ENCODE assay signal across 8 mouse cellular contexts in genomic region chr2:11500666-11501065, GRCm38 (mm10). TPM values are rescaled to one million over a fixed set of nuclear protein-coding genes. Genes with fewer than 3 reads are reported as not detected.
A peak's percentile ranks its signal among the peaks of the same experiment; 100 is the strongest.
DNase-seq lines count a peak whose midpoint lies in the region; ATAC-seq lines count a peak whose summit lies in the region.

No protein-coding gene starts in this region.

- H3K4me1 ChIP-seq in embryonic facial prominence, embryonic 11.5 days (ENCODE audit: control insufficient read depth, insufficient read depth, low read length) = peaks cover 4% of the 10 kb centered on the region
- H3K4me1 ChIP-seq in heart, embryonic 16.5 days (ENCODE audit: control insufficient read depth, insufficient read depth, low read length) = peaks cover 25% of the 10 kb centered on the region
- peaks cover 40% of the 10 kb centered on the region for H3K4me1 ChIP-seq in limb, embryonic 15.5 days
- H3K4me1 ChIP-seq in neural tube, embryonic 13.5 days (replicated peaks) = peaks cover 65% of the 10 kb centered on the region

- H3K27ac ChIP-seq in embryonic facial prominence, embryonic 11.5 days (replicated peaks; ENCODE audit: low read depth, low read length) = no peak overlapping the region
- peak overlapping the region; percentile 87 for H3K27ac ChIP-seq in heart, embryonic 16.5 days (ENCODE audit: low read length)
- peak overlapping the region; percentile 95 for H3K27ac ChIP-seq in limb, embryonic 15.5 days
- H3K27ac ChIP-seq in neural tube, embryonic 13.5 days (replicated peaks) = peak overlapping the region; percentile 95

- H3K36me3 ChIP-seq in embryonic facial prominence, embryonic 11.5 days (replicated peaks; ENCODE audit: control insufficient read depth, insufficient read depth, low read depth, low read length) = no peaks in the 10 kb centered on the region
- peaks cover 4% of the 10 kb centered on the region; the same call in 1 of the 2 replicates for H3K36me3 ChIP-seq in heart, embryonic 16.5 days (ENCODE audit: control insufficient read depth, insufficient read depth)
- peaks cover 11% of the 10 kb centered on the region; the same call in 1 of the 2 replicates for H3K36me3 ChIP-seq in limb, embryonic 15.5 days
- 0 out of 2 replicates have a peak, but pooled peaks cover 10% of the 10 kb centered on the region for H3K36me3 ChIP-seq in neural tube, embryonic 13.5 days

- no peaks in the 10 kb centered on the region for H3K9me3 ChIP-seq in embryonic facial prominence, embryonic 11.5 days (replicated peaks; ENCODE audit: control insufficient read depth, low read length)
- no peaks in the 10 kb centered on the region for H3K9me3 ChIP-seq in heart, embryonic 16.5 days (replicated peaks; ENCODE audit: control insufficient read depth, low read length)
- no peaks in the 10 kb centered on the region for H3K9me3 ChIP-seq in limb, embryonic 15.5 days
- no peaks in the 10 kb centered on the region for H3K9me3 ChIP-seq in neural tube, embryonic 13.5 days

- 5% methylated on average over 8 of the region's 8 CpGs for WGBS in embryonic facial prominence, embryonic 11.5 days
- WGBS in heart, embryonic 16.5 days = 6% methylated on average over 8 of the region's 8 CpGs
- WGBS in limb, embryonic 15.5 days = 5% methylated on average over 8 of the region's 8 CpGs
- whole genome bisulfite sequencing in neural tube, embryonic 13.5 days = 7% methylated on average over 8 of the region's 8 CpGs

- ATAC-seq in embryonic facial prominence, embryonic 11.5 days (replicated peaks; ENCODE audit: insufficient number of reproducible peaks, low FRiP score, low TSS enrichment, low read depth) = no peak
- peak; percentile 3; the same call in 1 of the 2 replicates for ATAC-seq in heart, embryonic 16.5 days (replicated peaks; ENCODE audit: extremely low read depth, insufficient read depth, low FRiP score)
- no peak for ATAC-seq in limb, embryonic 15.5 days (ENCODE audit: insufficient number of reproducible peaks, low FRiP score, low TSS enrichment, low read depth)
- ATAC-seq in neural tube, embryonic 13.5 days (ENCODE audit: low read depth) = no peak

- H3K9ac ChIP-seq in embryonic facial prominence, embryonic 11.5 days (replicated peaks; ENCODE audit: low read length) = peak overlapping the region; percentile 85
- H3K9ac ChIP-seq in heart, embryonic 16.5 days (ENCODE audit: low read length) = peak overlapping the region; percentile 85
- H3K9ac ChIP-seq in limb, embryonic 15.5 days = peak overlapping the region; percentile 51
- H3K9ac ChIP-seq in neural tube, embryonic 13.5 days = peak overlapping the region; percentile 89

- peak overlapping the region; percentile 86 for H3K4me2 ChIP-seq in embryonic facial prominence, embryonic 11.5 days (ENCODE audit: low read depth, low read length)
- peak overlapping the region; percentile 98 for H3K4me2 ChIP-seq in heart, embryonic 16.5 days (ENCODE audit: low read depth, low read length)
- H3K4me2 ChIP-seq in limb, embryonic 15.5 days = peak overlapping the region; percentile 90
- H3K4me2 ChIP-seq in neural tube, embryonic 13.5 days = peak overlapping the region; percentile 90

- peaks cover 4% of the 10 kb centered on the region for H3K27me3 ChIP-seq in embryonic facial prominence, embryonic 11.5 days (ENCODE audit: control insufficient read depth, insufficient read depth, low read length)
- H3K27me3 ChIP-seq in heart, embryonic 16.5 days (ENCODE audit: control insufficient read depth, insufficient read depth, low read length) = no peaks in the 10 kb centered on the region
- H3K27me3 ChIP-seq in limb, embryonic 15.5 days = no peaks in the 10 kb centered on the region
- H3K27me3 ChIP-seq in neural tube, embryonic 13.5 days = peaks cover 15% of the 10 kb centered on the region

- H3K4me3 ChIP-seq in embryonic facial prominence, embryonic 11.5 days (ENCODE audit: low read depth, low read length) = peak overlapping the region; percentile 64
- peak overlapping the region; percentile 78 for H3K4me3 ChIP-seq in heart, embryonic 16.5 days (ENCODE audit: low read length)
- peak overlapping the region; percentile 63 for H3K4me3 ChIP-seq in limb, embryonic 15.5 days
- peak overlapping the region; percentile 62 for H3K4me3 ChIP-seq in neural tube, embryonic 13.5 days

- peak; percentile 37 for DNase-seq in retina, embryonic 14.5 days (ENCODE audit: low spot score)
- no peak for DNase-seq in retina, postnatal 1 day
- peak; percentile 21 for DNase-seq in embryonic facial prominence, embryonic 11.5 days (ENCODE audit: low spot score)
- no peak for DNase-seq in gastrocnemius, adult 8-10 months (ENCODE audit: low spot score in 2 of 2)
- DNase-seq in cerebellum, adult 11 months = no peak

RNA-seq across cellular contexts. Expression of gene Pfkfb3, which starts 53.2 kb away (rescaled TPM):
- 12.2 and 13.8 TPM in 2 replicates for polyA plus RNA-seq in embryonic facial prominence, embryonic 11.5 days (2014; fragmentation: Nextera tagmentation; extraction: Ambion mirVana)
- polyA plus RNA-seq in heart, embryonic 16.5 days (2015; fragmentation: Nextera tagmentation; extraction: Ambion mirVana) = 9.5 and 12.3 TPM in 2 replicates
- polyA plus RNA-seq in limb, embryonic 15.5 days (2015; fragmentation: Nextera tagmentation; extraction: Ambion mirVana) = 16.8 and 18.8 TPM in 2 replicates
- 27.2 and 29.4 TPM in 2 replicates for polyA plus RNA-seq in neural tube, embryonic 13.5 days (2015; fragmentation: Nextera tagmentation; extraction: Ambion mirVana)
- total RNA-seq in gastrocnemius, adult 8-10 months (2022) = 100 to 1,000 TPM; 202 to 429 (median 324) TPM

Comparison
In these comparisons a context has a peak if more than half of its experiments do, and no peak if none do; other contexts are left out.
1. DNase-seq: peak in retina, embryonic 14.5 days (single experiment) and embryonic facial prominence, embryonic 11.5 days (single experiment); none in retina, postnatal 1 day (single experiment), gastrocnemius, adult 8-10 months (0 of 2) and cerebellum, adult 11 months (single experiment).
2. Peak in every context shown above with its lines, with median percentiles within 50 percentile points of each other: H3K4me2 ChIP-seq, H3K4me3 ChIP-seq and H3K9ac ChIP-seq.